Mouse (Mus musculus) spleen, adult 2 months (tissue): ENCODE results near the gene Prss46.

Source experiments
- CTCF ChIP-seq: fragments of 200-500 bp; IDR thresholded peaks from 2 replicates; pipeline ENCODE4 v1.5.1; 2011; ENCODE audit warnings: mild to moderate bottlenecking, inconsistent platforms; ENCODE audit not compliant: insufficient read depth, insufficient read length, insufficient replicate concordance; ENCODE audit errors: extremely low read depth
- POLR2A ChIP-seq: fragments of 200-500 bp; IDR thresholded peaks from 2 replicates; pipeline ENCODE4 v1.6.1; 2011; ENCODE audit warnings: low read depth, low read length, inconsistent platforms

GRCm38 (mm10) chr9:110888935-110889334 is 44.6 kb downstream of the Prss46 start:
- no peak for TF ChIP-seq CTCF
- TF ChIP-seq POLR2A = no peak
